Mouse (Mus musculus): ENCODE results near the gene Rsph6a.

GRCm38 (mm10) chr7:19093537-19094385 lies 39.3 kb downstream of the Rsph6a start:
- TF ChIP-seq CTCF (IDR thresholded peaks at IDR 0.05; ENCODE audit: low read depth) (no peak), EP300 (IDR thresholded peaks at IDR 0.05; ENCODE audit: low read depth) (peak; percentile 20; the same call in 1 of the 2 replicates)
